Mouse (Mus musculus): Measurements from ENCODE around the gene Fam192a.
A peak's percentile ranks its signal among the peaks of the same experiment; 100 is the strongest.

The Fam192a gene

DNA sequence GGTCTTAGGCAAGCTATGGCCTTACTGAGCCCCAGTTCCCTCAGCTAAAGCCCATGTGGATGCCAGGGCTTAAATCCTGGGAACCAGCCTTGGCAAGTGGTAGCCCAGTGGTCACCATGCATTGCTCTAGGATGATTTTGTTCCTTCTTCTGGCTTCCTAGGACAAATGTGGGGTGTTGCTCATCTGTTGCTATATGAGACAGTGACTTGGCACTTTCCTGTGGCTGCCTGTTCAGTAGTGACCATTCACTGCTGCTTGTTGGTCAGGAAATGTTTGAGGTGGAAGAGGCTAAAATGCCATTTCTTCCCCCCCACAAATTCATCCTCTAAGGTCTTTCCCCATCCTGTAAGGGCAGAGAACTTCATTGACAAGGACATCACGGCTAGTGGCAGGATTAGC, 32.4 kb downstream of the Fam192a start:
- DNase-seq, result no peak

GRCm38 (mm10) chr8:94568098-94568497, 33.7 kb downstream of the Fam192a start:
- DNase-seq, result no peak

- no peak for DNase-seq
These were observed 34.5 kb downstream of the Fam192a start for GRCm38 (mm10) chr8:94567159-94567849.

DNA sequence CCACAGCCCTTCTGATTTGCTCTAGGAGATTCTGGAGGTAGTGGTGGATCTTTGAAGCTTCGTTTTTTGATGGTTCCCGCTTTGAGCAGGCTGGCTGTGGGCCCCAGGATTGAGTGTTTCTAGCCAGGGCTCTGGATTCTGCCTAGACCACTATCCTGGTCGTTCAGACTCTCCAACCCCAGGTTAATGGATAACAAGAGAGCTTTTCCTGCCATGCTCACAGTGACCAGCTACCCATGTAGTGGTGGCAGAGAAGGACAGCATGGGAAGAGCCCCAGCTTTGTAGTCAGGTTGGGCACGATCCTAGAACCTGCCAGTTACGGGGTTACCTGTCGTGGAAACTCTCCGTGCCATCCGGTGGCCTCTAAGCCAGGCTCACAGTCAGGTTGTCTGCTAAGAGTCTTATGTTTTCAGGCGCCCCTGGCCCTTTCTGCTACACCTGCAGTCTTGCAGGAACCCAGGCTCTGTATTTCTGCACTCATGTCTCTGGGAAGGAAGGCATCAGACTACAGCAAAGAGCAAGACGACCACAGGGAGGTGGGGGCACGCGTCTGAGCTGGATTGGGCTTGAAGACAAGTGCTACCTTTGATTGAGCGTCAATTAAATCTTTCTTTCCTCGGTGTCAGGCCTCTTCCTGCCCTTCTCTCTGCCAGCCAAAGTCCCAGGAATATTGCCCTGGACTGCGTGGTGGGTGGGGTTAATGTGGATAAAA, 35.2 kb downstream of the Fam192a start:
- DNase-seq, result no peak

GRCm38 (mm10) chr8:94566033-94566432, 35.8 kb downstream of the Fam192a start:
- DNase-seq, result no peak

DNA sequence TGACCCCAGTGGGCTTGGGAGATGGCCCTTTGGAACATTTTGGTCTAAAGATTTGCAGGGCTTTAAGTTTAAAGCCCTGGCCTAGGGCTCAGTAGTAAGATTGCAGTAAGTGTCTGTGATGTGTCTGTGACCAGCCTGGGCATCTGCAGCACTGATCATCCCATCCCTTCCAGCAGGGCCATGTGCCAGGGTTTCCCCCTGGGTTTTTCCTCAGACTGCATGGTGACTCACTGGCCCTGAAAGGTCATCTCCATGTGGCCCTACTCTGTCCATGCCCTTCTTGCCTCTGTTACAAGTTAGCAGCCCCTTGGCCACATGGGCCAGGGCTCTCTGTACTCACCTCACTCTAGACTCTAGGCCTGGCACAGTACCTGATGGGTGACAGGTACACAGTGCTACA, 37.4 kb downstream of the Fam192a start:
- no peak for DNase-seq

- no peak for DNase-seq
These were observed 40.5 kb downstream of the Fam192a start for GRCm38 (mm10) chr8:94561256-94561655.

DNA sequence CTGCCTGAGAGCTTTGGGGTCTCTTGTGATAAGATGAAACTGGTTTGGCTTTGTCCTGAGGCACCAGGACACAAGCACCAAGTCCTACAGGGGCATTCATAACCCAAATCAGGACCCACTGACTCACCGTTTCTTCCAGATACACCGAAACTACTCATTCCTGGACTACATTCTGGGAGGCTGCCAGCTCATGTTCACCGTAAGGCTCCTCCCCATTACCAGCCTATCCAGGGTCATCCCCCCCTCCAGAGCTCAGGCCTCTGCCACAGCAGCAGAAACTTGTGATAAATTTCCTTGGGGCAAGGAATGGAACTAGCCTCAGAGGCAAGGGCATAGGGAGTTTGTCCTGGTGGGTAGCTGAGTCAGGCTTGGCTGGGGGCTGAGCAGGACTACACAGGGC, 44.5 kb downstream of the Fam192a start:
- no peak for DNase-seq

- DNase-seq, result no peak
These were observed 49.1 kb downstream of the Fam192a start for GRCm38 (mm10) chr8:94552696-94553095.

DNA sequence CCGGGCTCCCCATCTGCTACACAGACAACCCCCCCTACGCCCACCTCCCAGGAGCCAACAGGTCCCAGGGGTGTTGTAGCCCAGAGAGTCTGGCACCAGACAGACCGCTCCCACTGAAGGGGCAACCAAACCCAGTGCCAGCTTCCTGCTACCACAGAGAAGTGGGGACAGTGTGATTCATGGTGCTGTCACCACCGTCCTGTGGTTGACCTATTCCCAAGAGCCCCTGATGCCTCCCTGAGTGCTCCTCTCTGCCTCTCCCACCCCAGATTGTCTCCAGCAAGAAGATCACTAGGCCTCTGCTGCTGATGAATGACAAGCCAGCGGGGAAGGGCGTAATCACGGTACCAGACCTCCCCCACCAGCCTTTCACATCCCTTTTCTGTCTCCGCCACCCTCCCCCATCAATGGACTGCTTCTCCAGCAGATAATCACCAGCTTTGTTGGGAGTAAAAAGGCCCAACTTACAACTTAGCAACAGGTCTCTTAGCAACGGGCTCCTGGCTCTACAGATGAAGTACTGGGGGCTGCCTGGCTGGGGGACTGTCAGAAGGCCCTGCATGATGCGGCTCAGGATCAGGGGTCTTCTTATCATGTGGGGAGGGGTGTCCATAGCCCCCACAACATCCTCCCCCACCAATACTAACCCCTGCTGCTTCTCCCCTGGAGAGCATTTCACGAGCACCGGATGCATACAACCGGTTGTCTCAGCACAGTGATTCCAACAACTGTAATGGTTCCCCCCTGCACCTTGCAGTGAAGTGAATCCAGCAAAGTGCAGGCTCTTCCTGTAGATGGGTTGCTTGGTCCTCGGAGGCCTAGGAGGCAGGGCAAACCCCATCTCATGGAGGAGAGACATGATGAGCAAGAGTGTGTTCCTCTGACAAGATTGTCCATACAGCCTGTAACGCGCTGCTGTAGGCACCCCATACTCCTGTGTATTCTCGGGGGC, 50.0 kb downstream of the Fam192a start:
- peak; percentile 56 to 62 for DNase-seq

- no peak for DNase-seq
These were observed 51.8 kb downstream of the Fam192a start for GRCm38 (mm10) chr8:94549998-94550397.

- DNase-seq, result no peak
These were observed 52.3 kb downstream of the Fam192a start for GRCm38 (mm10) chr8:94549482-94549881.

GRCm38 (mm10) chr8:94549041-94549440, 52.8 kb downstream of the Fam192a start:
- DNase-seq, result no peak

DNA sequence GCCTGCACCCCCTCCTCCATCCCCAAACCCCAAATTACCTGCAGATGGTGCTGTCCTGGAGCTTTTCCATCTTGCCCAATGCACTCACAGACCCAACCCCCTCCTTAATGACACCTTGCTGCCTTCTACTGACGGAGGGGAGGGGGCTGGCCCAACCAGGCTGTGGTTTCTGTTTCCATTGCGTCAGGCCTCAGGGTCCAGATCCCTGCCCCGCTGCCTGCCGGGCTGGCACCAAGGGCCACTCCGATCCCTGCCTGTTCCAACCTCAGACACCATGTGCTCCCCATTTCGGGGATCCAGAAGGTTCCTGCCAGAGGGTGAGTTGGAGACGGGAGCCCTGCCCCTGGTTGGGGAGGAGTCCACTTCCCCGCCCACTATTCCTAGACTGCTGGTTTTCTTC, 57.8 kb downstream of the Fam192a start:
- DNase-seq, result no peak

GRCm38 (mm10) chr8:94540889-94541795, 60.7 kb downstream of the Fam192a start:
- DNase-seq, result peak; percentile 12 to 21

- no peak for DNase-seq
These were observed 61.8 kb downstream of the Fam192a start for GRCm38 (mm10) chr8:94540025-94540424.

- no peak for DNase-seq
These were observed 64.3 kb downstream of the Fam192a start for GRCm38 (mm10) chr8:94537456-94537855.

- DNase-seq, result no peak
These were observed 66.2 kb downstream of the Fam192a start for GRCm38 (mm10) chr8:94535631-94536030.

GRCm38 (mm10) chr8:94534612-94535011, 67.2 kb downstream of the Fam192a start:
- no peak for DNase-seq

DNA sequence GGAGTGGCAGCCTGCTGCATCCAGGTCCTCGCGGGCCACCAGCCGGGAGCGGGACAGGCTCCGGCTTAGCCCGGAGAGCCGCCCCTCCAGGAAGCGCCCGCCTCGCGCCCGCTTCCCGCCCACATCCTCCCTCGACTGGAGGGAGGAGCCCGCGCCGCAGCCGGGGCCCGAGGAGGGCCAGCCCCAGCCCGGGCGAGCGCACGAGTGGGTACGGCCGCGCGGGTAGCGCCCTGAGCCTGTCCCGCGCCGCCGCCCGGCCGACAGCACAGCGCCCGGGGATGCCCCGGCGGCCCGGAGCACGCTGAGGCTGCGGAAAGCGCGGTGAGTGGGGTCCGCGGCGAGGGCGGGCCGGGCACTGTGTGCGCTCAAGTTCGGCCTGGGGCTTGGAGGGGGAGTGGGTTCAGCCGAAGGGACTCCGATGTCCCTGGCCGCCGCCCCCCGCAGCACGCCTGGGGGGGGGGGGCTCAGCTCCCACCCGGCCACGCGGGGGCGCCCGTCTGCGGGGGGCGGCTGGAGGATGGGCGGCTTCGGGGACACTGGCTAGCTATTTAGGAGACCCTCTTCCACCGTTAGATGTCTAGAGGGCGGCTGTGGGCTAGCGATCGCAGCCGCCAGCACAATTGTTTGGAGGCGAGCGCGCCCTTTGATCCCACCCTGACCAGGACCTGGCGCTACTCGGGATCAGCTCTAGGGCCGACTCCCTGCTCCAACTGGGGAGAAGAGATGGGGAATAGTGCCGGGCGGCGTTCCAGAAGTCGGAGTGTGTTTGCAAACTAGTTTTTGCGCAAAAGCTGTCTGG, 68.7 kb downstream of the Fam192a start, which contains the start of gene Cpne2:
Gene Cpne2, plus strand, starts transcription at position 118 of the 799 bp plus-strand sequence.
- peak; percentile 40 to 53 for DNase-seq

- no peak for DNase-seq
These were observed 69.3 kb downstream of the Fam192a start for GRCm38 (mm10) chr8:94532525-94532872.
